Mouse (Mus musculus) WW6 (cell line): ENCODE results near the gene Mybl2.
A peak's percentile ranks its signal among the peaks of the same experiment; 100 is the strongest.
"Not testable (repeated sequence)": the region's sequence is repeated elsewhere in the genome, so short reads cannot be mapped to it uniquely, and the experiment has no call there.

Experiments used
- DNase-seq: peaks from one replicate; pipeline ENCODE4 v3.0.0-alpha.2; 2013; ENCODE audit warnings: low read depth, low spot score

Mybl2 gene

DNA sequence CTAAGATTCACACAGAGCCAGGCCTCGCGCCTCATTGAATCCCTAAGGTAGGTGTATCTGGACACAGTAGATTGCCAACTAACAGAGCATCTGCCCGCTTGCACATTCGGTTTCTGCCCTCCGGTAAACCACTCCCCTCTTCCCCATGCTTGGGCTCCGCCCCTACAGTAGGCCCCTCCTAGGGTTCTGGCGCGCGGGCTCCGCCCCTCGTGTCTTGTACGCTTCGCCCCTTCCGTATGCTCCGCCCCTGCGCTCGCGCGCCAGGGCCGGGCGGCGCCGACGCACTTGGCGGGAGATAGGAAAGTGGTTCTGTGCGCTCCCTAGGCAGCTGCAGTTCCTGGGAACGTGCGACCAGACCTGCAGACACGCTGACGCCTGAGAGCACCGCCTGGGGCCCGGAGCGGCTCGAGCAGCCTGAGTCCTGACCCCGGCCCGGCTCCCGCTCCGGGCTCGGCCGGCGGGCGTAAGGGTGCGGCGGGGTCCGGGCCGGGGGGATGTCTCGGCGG lies at the start of gene Mybl2:
TSS of gene Mybl2 (plus strand) at position 353 of the 506 bp plus-strand sequence.
- DNase-seq, result peak; percentile 95

DNA sequence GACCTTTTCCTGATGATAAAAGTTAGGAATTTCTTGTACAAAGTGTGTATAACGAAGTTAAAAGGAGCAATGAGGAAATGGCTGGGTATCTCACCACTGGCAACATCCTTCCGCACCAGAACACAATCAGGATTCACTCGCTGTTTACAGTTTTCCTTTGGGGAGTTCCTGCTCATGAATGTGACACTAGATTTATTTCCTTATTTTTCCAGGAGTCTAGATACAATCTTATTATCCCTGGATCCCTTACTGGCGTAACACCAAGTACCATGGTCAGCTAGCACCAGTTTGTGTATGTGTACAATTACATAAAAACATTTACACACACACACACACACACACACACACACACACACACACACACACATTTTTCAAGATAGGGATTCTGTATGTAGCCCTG lies 47.2 kb upstream of the Mybl2 start:
- no peak for DNase-seq

DNA sequence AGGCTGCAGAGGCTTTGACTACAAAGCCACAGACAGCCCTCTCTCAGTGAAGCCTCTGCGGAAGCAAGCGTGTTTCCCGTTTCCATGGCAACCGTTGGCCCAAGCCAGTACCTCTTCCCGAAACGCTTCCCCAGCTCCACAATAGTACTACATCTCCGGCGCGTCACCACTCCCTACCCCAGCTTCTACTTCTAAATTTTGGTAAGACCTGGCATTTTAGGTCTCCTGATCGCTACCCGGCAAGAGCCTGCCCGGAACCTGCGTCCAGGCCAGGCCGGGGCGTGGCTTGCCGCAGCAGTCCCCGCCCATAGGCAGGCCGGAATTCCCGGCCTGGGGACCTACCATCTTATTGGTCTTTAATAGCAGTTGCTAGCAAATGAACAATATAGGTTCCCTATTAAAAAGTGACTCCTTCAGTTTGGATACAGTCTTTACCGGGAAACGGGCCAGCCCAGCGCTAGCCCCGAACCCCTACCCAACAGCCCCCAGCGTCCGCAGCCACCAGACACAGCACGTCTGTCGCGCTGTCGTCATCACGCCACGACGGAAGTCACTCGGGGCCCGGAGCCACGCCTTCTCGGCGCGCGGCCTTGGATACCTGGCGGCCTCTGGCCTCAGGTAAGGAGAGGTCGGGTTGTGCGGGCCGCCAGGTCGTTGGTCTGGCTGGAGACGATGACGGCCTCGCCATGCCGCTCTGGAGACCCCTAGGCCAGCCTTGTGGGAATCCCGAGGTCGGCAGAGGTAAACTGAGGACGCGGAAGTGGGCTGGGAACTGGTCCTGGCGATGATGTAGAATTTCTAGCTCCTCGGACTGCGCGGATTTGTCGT lies 37.4 kb upstream of the Mybl2 start, which contains the start of gene Ift52:
TSS of gene Ift52 (plus strand) at position 439 of the 828 bp plus-strand sequence.
- DNase-seq, result peak; percentile 81

DNA sequence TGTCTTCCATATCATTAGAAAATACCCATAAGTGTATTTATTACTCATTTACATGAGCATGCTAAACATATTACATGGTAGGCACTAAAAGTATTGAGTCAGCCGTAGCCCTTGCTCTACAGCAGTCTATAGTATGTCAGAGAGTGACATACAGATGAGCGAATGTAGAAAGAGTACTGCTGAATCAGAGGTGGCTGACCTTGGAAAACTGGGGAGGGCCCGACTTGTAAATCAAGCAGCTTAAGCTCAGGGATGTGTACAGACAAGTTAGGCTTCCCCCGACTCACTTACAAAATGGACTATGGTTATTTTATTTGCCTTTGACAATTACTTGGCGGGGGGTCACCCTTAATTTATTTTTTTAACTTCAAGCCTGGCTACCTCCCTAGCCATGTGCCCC lies 23.2 kb upstream of the Mybl2 start:
- no peak for DNase-seq

DNA sequence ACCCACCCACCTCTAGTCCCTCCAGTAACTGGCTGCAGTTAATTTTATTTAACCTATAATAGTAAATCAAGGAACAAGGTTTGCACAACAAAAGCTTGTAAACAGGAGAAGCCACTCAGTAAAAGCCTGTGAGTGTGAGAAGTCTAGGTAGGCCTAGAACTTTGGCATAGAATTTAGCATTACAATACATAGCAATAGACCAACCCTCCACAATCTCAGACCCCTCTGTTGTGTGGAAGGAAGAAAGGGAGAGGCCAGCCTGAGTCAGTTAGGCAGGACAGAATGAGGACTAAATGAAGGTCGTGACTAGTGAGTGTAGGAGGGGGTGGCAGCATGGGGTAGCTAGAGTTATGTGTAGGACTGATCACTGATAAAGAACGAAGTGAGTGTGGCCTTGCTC lies 22.7 kb upstream of the Mybl2 start:
- no peak for DNase-seq

DNA sequence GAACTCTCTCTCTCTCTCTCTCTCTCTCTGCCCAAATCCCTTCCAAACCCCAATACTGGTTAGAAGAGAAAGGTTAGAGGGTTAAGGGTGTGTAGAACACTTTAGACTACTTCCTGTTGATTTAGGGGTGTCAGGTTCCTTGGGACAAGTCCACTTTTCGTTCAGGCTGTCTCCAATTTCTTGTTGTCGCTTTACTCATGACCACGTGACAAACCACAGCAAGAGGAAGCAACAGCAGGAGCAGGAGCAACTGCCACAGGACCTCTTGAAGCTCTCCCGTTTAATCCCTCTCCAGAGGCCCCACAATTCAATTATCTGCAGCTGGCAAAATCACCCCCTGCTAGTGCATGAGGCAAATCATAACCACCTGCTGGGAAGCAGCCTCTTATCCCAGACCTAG lies 21.9 kb upstream of the Mybl2 start:
- no peak for DNase-seq

DNA sequence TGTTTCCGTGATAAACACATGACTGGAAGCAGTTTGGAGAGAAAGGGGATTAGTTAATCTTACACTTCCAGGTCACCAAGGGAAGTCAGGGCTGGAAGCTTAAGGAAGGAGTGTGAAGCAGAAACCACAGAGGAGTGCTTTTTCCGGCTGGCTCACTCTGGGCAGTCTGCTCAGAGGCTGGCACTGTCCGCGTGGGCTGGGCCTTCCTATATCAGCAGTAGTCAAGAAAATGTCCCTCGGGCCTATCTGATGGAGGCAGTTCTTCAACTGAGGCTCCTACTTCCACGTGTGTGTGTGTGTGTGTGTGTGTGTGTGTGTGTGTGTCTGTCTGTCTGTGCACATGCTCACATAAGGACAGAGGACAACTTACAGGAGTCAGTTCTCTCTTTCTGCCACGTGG lies 14.5 kb upstream of the Mybl2 start:
- DNase-seq, result no peak

DNA sequence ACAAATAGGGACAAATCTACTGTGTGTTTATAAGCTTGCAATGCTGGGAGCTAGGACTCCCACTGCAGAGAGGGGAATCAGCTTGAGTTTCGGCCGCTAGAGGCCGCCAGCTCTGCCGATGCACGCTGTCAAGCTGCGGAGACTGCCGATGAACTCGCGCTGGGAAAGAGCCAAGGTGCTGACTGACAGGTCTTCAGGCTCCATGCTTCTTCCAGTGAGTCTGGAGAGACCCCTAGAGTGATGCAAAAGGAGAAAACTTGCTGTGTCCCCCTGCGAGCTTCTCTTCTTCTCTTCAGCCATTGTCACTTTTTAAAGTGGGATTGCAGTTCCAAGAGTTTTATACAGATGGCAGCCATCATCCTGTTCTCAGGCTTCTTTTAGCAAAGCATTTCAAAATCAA lies 6.4 kb upstream of the Mybl2 start:
- no peak for DNase-seq

DNA sequence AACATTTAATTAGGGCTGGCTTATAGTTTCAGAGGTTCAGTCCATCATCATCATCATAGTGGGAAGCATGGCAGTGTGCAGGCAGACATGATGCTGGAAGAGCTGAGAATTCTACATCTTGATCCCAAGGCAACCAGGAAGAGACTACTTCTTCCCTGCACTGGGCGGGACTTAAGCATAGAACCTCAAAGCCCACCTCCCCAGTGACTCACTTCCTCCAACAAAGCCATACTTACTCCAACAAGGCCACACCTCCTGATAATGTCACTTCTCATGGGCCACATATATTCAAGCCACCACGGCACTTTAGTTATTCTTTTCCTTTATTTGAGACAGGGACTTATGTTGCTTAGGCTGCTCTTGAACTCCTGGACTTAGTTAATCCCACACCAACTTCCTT lies 5.4 kb upstream of the Mybl2 start:
- DNase-seq, result no peak

DNA sequence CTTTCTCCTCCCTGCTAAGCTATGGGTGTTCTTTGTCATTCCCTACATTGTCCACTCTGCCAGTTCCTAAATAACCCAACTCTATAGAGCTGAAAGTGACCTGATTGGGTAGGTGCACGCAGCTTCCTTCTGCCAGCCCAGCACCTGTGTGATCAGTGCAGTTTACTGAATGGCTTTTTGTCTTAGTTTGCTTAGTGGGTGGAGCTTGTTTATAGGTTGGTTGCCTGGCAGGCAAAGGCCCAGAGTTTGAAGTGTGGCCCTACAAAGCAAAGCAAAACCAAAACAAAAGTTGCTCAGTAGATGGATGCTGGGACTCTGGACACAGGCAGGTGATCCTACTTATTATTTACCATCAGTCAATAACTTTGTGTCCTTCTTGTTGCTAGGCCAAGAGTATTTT lies 2.8 kb upstream of the Mybl2 start:
- DNase-seq, result no peak

DNA sequence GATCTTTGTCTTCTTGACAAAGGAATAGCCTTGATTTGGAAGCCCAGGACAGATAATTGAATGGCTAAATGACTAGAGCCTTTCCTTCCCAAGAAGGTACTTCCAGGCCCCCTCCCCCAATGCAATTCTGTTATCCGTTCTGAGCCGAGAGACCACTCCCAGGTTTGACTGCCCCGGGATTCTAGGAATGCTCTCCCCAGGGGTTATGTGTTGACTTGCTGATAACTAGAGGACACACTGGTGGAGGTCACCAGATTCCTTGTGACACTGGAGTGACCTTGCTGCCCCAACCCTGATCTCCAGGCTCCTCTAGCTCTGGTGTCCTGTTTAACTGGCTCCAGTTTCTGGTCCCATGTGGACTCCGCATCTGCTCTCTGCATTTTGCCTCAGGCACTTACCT lies 2.4 kb upstream of the Mybl2 start:
- no peak for DNase-seq

DNA sequence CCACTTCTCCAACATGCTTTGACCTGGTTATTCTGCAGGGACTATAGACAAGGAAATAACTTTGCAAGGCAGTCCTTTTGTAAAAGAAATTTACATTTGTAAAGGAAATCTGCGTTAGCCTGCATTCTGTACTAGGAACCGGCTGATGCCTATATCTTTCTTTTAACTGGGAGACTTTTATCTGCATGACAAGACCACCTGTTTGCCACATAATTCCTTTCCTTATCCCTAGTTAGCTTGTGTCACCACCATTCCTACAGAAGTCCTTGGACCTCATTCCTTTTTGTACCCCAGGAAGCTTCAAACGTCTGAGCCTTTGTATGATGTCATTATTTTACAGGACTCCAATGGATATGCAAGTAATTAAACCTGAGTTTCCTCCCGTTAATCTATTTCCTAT lies 1.7 kb upstream of the Mybl2 start:
- no peak for DNase-seq

DNA sequence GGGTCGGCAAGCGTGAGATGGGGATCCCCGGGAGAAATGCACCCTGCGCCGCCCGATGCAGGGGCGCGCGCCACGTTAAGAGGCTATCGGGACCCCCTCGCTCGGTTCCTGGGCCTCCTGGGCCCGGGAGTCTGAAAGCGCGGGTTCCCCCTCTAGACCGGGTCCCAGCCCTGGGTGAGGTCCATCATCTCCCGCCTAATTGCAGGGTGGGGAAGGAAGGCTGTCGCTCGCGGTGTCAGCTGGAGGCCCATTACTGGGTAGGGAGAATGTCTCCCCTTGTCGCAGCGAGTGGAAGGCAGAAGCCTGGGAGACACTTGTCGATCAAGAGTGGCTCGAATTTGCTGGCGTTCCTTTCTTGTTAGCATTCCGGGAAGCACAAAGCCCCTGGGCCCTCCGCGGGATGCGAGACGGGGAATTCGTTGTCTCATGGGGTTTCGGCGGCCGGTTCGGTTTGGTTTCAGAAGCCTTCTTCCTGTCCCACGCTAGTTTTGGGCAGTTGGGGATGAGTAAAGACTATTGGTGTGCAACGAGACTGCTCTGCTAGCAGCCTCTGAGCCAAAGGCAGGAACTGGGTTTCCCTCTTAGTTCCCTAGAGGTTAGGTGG lies 506 bp downstream of the Mybl2 start:
- no peak for DNase-seq

DNA sequence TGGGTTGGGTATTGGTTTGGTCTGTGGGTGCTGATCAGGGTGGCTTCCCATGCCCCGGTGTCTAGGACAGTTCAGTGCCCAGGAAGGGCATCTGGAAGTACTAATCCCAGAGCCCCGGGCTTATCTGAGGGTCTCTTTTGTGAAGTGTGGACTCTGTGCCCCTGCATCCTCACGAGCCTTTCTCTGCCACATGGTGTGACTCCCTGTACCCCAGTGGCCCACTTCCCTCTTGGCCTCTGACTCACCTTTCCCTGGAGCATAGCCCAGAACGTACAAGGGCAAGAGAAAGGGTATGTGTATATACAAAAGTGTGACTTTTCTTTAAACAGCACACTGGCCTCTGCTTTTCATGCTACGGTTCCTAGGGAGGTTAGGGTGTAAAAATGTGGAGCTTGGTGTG lies 1.2 kb downstream of the Mybl2 start:
- DNase-seq, result no peak

DNA sequence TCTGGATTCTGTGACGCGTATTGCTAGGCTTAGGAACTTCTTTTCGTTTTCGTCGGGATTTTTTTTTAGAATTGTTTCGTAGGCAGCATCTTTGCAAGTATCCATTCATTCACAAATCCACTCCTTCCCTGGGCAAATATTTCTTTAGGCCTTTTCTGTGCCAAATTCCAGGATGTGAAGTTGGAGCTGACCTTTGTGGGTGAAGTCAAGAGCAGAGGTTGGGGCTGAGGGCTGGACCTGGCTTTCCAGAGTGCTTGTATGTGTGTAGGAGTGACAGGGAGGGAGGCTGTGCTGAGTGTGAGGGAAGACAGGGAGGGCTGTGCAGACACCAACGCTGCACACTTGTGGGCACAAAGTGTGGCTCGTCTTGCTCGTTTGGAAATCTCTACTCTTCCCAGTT lies 2.1 kb downstream of the Mybl2 start:
- DNase-seq, result no peak

DNA sequence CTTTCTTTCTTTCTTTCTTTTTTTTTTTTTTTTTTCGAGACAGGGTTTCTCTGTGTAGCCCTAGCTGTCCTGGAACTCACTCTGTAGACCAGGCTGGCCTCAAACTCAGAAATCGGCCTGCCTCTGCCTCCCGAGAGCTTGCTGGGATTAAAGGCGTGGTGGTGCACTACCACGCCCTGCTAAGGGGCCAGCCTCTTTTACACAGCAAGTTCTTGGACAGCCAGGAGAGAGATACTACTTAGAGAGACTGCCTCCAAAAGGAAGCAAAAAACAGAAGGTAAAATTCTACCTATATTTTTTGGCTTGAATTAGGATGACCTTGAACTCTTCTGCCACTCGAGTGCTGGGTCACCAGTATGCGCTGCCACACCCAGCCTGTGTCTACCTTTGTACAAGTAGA lies 4.5 kb downstream of the Mybl2 start:
- DNase-seq, result not testable (repeated sequence)

DNA sequence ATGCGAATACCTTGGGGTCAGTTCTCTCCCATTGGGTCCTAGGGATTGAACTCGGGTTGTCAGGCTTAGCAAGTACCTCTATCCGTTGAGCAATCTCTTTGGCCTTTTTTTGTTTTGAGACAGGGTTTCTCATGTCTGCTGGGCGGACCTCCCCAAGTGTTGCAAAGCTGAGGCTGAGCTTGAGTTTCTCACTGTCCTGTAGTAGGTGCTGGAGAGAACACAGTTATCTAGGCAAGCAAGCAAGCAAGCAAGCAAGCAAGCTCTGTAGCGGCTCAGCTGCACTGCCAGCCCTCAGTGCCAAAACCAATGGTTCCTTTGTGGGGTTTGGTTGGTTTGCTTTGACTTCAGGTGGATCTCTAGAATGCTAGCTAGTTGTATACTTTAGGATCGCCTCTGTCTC lies 6.1 kb downstream of the Mybl2 start:
- no peak for DNase-seq

DNA sequence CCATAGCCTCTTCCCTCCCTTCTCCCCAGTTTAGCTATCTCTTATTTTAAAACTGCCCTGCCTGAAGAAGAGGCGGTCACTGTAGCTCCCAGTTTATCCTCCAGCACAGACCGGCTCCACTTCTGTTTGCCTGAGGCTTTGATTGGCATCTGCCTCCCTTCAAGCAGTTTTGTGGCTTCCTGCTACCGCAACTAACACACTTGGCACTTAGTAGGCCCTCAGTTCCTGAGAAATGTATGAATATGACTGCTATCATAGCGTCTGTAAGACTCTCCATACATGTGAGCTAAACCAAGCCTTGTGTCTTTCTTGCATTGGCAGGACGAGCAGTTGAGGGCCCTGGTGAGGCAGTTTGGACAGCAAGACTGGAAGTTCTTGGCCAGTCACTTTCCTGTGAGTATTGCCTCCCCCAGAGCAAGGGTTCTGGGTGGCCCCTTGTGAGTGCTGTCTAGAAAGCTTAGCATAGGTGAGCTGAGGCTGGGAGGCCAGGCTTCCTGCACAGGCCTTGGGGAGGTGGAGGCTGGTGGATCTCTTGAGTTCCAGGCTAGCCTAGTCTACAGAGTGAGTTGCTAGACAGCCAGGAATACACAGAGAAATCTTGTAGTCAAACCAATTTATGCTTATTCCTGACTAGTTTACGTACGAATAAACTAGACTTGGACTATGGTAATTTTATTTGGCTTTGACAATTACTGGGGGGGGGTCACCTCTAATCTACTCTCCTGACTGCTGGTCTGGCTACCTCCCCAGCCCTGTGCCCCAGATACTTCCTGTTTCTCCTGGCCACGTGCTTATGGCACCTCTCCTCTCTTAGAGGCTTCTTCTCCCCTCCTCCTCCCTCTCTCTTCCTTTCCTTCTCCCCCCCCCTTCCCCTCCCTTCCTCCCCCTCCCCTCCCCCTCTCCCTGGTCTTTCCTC lies 7.0 kb downstream of the Mybl2 start:
- DNase-seq, result no peak

DNA sequence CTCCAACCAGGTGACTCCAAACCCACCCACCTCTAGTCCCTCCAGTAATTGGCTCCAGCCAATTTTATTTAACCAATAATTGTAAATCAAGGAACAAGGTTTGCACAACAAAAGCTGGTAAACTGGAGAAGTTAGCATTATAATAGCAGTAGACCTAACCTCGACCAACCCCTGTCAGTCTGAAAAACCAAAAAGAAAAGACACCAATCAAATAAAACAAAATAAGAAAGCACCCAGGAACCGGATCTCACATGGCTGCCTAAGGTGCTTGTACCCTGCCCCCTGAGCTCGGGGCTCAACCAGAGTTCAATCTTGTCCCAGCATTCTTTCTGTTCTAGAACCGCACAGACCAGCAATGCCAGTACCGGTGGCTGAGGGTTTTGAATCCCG lies 7.6 kb downstream of the Mybl2 start:
- peak; percentile 70 for DNase-seq

DNA sequence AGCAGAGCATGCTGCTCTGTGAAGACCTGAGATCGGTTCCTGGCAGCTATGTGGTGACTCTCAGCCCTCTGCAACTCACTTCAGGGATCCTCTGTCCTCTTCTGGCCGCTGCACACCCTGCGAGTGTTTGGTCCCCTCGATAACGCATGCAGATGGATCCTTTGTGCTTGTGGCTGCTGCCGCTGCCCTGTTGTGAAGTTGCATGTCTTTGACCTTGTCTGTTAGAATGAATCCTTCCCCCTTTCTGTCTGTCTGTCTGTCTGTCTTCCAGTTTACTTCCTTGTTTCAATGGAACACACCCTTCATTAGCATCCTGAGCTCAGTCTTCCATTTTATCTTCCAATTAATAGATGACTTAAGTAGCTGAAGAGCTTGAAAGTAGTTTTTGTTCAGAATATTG lies 11.8 kb downstream of the Mybl2 start:
- no peak for DNase-seq

DNA sequence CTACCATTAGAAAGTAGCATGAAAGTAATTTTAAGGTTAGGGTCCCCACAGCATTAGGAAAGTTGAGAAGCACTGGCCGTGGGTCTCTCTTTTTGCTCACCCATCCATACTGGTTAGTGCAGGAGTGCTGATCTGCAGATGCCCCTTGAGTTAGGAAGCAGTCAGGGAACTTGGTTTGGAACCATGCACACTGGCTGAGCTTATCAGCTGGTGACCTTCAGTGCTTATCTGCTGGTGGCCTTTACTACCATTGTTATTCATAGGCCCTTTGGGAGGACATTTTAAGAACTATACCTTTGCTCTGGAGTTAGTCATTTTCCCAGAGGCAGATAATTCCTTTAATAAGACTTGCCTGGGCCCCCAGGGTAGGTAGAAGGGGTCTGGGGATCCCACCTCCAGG lies 12.7 kb downstream of the Mybl2 start:
- no peak for DNase-seq

DNA sequence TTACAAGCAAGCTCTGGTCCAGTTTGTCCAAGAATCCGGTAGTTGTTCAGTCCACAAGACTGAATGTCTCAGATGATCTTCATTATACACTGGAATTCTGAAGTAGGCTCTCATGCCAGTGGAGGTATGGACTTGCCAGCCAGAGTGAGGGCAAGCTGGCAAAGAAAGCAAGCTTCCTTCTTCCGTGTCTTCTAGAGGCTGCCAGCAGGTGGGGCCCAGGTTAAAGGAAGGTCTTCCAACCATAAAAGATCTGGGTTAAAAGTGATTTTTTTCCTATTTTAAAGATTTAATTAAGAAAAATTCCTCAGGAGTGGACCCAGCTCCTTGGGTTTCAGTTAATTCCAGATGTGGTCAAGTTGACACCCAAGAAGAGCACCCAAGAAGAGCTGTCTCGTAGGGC lies 15.7 kb downstream of the Mybl2 start:
- no peak for DNase-seq
